Mouse (Mus musculus) cerebellum, postnatal 36 days (tissue): ENCODE measurements around the gene Hnf1a.

Source experiments
- DNase-seq, 2 experiments: peaks; one replicate each; pipeline ENCODE4 v3.0.0; 2021 to 2022; ENCODE audit warnings: mixed read lengths in 2 of 2

Hnf1a gene

GRCm38 (mm10) chr5:114978888-114979249, 8.0 kb upstream of the Hnf1a start:
- DNase-seq = peak in 1 of 2 experiments; percentile 16

DNA sequence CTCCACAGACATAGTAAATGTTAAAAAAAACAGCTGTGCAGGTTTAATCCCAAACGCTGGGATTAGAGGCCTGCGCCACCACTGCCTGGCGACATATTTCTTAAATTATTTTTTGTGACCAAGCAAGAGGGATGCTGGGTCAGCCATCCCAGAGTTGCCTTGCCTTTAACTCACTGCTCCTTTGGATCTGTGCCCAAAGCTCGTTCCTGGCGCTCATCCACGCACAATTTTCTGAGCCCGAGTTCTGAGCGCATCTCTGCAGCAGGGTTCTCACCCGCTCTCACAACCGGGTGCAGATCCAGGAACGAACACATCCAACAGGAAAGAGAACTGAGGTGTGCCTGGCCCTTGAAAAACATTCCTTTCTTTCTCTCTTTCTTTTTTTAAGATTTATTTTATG, 7.6 kb upstream of the Hnf1a start:
- DNase-seq = peak; percentile 27 to 29

- DNase-seq = no peak
Measured at GRCm38 (mm10) chr5:114976935-114977334, 6.0 kb upstream of the Hnf1a start.

- no peak for DNase-seq
Measured at GRCm38 (mm10) chr5:114973131-114973530, 2.2 kb upstream of the Hnf1a start.

GRCm38 (mm10) chr5:114972201-114972600, 1.3 kb upstream of the Hnf1a start:
- DNase-seq = no peak

- no peak for DNase-seq
Measured at GRCm38 (mm10) chr5:114969609-114970215, 1.2 kb downstream of the Hnf1a start.

GRCm38 (mm10) chr5:114969064-114969463, 1.8 kb downstream of the Hnf1a start:
- no peak for DNase-seq

- no peak for DNase-seq
Measured at GRCm38 (mm10) chr5:114968651-114969050, 2.2 kb downstream of the Hnf1a start.

DNA sequence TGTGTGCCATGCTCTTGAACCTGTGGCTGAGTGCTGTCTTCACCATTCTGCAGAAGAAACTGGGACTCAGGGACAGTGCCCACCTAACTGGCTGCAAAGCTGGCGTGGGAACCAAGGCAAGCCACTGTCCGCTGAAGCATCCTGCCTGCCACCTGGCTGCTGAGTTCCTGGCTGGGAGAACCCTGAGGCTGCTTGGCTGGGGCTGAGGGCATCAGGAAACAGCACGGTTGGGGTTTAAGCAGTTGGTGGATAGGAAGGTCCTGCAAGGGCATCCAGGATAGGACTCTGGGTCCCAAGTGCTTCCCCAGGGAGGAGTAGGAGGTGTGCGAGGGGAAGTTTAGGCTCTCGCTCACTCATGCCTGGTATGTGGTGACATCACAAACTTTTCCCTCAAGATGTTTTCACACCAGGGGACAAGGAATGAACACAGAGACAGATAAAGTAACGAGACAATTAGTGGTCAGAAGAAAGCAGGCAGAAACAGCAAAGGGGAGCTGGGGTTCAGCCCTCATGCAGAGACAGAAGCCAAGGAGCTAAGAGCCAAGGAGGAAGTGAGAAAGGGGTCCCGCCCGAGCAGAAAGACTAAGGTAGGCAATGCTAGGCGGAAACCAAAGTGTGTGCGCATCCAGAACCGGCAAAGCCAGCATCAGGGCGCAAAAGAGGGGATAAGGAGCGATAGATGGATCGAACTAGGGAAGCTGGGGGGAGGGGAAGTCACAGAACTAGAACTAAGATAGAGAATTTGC, 3.2 kb downstream of the Hnf1a start:
- DNase-seq = peak in 1 of 2 experiments; percentile 24

GRCm38 (mm10) chr5:114964967-114965898, 5.7 kb downstream of the Hnf1a start:
- DNase-seq = no peak

- DNase-seq = no peak
Measured at GRCm38 (mm10) chr5:114964315-114964966, 6.5 kb downstream of the Hnf1a start.

- DNase-seq = no peak
Measured at GRCm38 (mm10) chr5:114961590-114962360, 9.1 kb downstream of the Hnf1a start.

DNA sequence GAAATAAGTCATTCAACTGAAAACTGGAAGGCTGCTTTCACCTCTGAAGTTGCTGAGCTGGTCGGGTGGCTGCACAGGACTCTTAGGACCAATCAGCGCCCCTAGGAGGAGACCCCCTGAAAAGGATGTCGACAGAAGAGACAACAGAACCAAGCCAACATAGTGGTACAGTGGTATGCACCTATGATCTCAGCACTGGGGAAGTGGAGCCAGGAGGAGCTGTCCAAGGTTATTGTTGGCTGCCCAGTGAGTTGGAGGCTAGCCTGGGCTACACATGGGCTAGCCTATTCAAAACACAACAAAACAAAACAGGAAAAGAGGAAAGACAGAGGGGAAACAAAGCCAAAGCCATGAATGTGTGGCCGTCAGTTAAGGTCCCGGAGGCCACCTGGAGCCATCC, 12.8 kb downstream of the Hnf1a start:
- DNase-seq = no peak

GRCm38 (mm10) chr5:114953326-114953725, 17.6 kb downstream of the Hnf1a start:
- DNase-seq = no peak

GRCm38 (mm10) chr5:114951279-114951880, 19.5 kb downstream of the Hnf1a start:
- no peak for DNase-seq

GRCm38 (mm10) chr5:114950669-114951068, 20.2 kb downstream of the Hnf1a start:
- no peak for DNase-seq

DNA sequence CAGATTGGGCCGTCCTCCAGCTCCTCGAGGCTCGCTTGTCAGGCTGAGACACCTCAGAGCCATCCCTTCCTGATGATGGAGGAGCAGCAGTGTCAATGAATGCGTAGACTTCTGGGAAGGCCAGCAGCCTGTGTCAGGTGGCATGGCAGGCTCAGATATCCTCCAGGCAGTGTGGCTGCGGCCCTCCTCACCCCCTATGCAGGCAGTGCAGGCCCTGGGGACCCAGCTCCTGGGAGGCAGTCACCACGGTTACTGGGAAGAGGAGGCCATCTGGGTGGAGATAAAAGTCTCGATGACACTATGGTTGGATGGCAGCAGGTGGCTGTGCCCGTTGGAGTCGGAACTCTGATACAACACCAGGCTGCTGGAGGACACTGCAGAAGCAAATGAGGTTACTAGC, 21.1 kb downstream of the Hnf1a start:
- no peak for DNase-seq

DNA sequence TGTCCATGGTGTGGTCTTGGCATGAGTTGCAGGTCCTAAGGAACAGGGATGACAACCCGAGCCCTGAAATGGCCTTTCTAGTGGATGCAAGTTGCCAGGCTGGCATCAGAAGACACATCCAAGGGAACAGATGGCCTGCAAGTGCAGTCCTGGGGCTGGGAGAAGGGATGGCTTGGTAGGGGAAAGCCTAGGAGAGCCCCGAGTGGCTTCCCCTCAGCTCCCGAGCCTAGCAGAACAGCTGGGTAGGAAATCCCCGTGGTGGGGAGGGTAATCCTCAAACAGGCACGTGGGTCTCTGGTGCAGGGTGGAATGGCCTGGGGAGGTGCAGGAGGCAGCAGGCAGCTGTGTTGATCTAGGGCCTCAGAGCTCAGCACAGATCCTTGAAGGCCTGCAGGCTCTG, 21.6 kb downstream of the Hnf1a start:
- peak; percentile 62 to 65 for DNase-seq

- peak; percentile 70 to 72 for DNase-seq
Measured at GRCm38 (mm10) chr5:114948891-114949290, 22.0 kb downstream of the Hnf1a start.

DNA sequence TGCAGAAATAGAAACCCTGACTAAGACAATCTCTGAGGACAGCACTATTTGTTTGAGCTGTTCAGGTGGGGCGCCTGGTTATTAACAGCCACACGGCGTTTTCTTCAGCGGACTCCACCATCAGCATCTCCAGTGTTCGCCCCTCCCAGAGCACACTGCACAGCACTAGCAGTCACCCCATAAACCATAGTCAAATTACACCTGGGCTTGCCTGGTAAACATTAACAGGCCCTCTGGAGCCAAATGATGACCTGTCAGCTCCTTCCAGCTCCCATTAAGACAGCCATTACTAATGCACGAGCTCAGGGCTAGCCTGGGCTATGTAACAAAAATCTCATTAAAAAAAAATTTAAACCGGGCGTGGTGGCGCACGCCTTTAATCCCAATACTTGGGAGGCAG, 25.8 kb downstream of the Hnf1a start:
- DNase-seq = no peak

DNA sequence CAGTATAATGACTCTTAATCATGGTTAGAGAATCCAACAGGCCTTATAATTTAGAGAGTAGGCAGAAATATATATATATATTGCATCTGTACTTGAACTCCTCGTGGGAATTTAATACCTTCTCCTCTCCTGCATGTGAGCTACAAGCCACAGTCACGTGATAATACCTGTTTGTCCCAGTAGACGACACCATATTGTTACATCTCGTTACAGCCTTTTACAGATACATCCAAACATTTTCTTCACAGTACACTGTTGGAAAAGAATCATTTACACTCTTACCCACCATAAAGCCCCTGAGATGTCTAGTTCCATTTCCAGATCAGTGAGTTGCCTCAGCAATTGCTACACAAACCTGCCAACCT, 28.1 kb downstream of the Hnf1a start:
- DNase-seq = no peak
